Mouse (Mus musculus) embryo, embryonic 9.5 days (tissue): ENCODE data around the gene Camkk2.

Experiments used
- DNase-seq: peaks from one replicate; pipeline ENCODE4 v3.0.0-alpha.2; 2017; ENCODE audit errors: extremely low spot score

Camkk2 gene

DNA sequence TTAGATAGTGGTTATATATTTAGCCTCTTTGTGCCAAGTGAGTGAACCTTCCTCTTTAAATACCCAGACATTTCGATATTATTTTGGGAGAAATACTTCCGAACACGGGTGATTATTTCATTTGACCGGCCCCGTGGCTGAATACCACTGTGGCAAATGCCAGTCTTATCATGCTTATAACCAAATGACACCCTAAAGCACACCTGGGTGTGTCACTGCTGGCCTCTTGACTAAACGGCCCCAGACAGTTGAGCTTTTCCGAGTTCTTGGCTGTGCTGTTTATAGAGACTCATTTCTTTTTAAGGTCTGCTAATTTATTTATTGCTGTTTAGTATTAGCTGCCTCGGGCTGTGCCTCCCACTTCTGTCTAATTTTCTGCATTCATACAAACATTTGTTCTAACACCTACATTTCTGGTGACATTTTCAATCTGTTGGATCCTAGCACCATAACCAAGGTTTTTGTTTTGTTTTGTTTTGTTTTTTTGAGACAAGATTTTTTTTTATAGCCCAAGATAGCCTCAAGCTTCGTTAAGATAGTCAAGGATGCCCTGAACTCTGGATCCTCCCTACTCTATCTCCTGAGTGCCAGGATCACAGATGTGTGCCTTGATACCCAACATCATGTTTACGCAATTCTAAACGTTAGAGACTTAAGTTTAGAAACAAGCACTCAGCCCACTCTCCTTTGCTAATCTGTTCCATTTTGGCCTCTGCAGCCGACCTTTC is 78.9 kb downstream of the Camkk2 start:
- DNase-seq = no peak

GRCm38 (mm10) chr5:122698701-122699060 is 80.5 kb downstream of the Camkk2 start:
- DNase-seq = no peak

- no peak for DNase-seq
These were observed 81.0 kb downstream of the Camkk2 start for GRCm38 (mm10) chr5:122698041-122698700.

DNA sequence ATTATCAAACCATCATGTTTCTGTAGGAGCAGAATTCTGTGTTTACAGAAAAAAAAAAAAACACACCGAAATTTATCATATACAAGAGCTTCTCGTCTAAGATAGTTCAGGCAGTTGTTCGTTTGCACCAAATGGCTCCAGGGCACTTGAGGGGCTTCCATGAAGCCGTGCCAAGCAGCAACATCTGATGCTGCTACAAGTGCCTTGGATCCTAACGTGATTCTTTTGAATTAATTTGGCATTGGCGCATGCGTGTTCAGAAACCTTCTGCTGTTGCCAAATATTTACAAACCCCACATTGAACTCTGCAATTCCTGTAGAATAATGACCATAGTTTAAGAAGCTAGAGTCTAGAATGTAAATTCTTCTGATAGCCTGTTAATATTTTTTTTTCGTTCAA is 83.7 kb downstream of the Camkk2 start:
- DNase-seq = no peak

DNA sequence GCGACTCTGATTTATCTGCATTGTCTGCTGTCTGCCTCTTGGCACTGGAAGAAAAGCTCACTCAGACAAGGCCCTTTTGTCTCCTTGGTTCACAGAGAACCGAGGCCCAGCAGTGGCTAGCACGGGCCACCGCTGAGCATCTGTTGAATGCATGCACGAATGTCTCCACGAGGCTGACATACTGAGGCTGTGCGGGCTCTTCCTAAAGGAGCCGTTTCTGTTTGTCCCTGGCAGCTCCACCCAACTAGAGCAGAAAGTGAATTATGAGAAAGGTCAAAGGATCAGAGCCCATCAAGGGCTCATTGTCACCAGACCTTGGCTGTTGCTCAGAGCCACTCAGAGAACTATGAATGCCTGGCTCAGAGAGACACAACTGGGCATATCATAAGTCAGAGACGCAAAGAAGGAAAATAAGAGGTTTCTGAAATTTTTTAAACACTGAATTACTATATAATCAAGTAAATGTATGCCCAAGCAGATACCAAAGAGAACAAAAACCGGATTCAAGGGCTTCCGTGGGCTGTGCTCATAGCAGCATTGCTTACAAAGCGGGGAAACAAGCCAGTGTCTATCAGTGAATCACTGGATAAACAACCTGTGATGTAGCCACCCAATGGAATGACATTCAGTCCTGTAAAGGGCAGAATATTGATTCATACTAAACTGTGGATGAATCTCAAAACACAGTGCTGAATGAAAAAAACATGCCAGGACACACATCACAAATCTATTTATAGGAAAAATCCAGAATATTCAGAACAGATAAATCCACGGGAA is 85.6 kb downstream of the Camkk2 start:
- DNase-seq = peak; percentile 59

- no peak for DNase-seq
These were observed 88.7 kb downstream of the Camkk2 start for GRCm38 (mm10) chr5:122690486-122690885.

DNA sequence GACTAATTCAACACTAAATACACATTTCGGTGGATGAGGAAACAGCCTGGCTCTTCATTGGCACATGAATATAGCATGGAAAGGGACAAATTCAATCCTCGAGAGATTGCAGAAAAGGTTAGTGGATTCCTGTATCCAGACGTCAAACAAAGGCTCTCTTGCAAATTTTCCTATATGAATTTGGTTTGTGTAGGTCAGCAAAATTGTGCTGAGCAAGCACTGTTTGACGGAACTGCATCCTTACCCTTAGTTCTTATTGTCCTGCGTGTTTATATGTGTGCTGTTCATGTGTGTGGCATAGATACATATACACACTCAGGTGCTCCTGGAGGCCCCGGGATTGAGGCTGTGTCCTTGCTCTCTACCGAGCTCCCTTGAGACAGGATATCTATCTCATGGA is 90.1 kb downstream of the Camkk2 start:
- DNase-seq = no peak

GRCm38 (mm10) chr5:122687391-122687790 is 91.8 kb downstream of the Camkk2 start:
- DNase-seq = no peak

GRCm38 (mm10) chr5:122683926-122684325 is 95.3 kb downstream of the Camkk2 start:
- no peak for DNase-seq

DNA sequence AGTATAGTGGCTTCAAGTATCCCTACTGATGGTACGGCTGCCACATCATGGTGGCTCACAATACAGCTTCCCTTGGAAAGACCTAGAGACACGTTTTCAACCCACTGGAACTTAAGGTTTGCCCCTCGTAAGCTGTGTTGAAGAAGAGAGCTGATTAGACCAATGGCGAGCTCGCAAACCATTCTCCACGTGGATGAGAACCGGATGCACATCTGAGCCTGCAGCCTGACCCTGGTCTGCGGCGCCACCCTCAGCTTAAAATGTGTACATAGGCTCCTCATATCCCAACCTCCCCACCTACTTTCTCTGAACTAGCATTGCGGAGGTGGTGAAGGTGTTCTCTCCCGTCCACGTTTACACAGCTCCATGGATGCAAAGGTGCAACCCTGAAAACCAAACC is 97.9 kb downstream of the Camkk2 start:
- no peak for DNase-seq
